Mouse (Mus musculus): ENCODE data around the gene Vps26b.

- TF ChIP-seq MAX (IDR thresholded peaks at IDR 0.05), result no peak
- no peak for TF ChIP-seq CTCF (IDR thresholded peaks at IDR 0.05; ENCODE audit: control insufficient read depth, insufficient read depth, insufficient read length)
- TF ChIP-seq MYOG (IDR thresholded peaks at IDR 0.05; ENCODE audit: control insufficient read depth, extremely low read depth, insufficient read length), result no peak
- no peak for TF ChIP-seq USF1 (IDR thresholded peaks at IDR 0.05; ENCODE audit: low read depth)
- no peak for TF ChIP-seq MYOD1 (IDR thresholded peaks at IDR 0.05; ENCODE audit: control insufficient read depth, insufficient read length, low read depth)
- TF ChIP-seq FOSL1 (IDR thresholded peaks at IDR 0.05; ENCODE audit: insufficient read depth, low read length, poor library complexity, severe bottlenecking), result no peak
- no peak for TF ChIP-seq CEBPB (IDR thresholded peaks at IDR 0.05; ENCODE audit: low read depth)
These were observed 19.6 kb upstream of the Vps26b start for GRCm38 (mm10) chr9:27049492-27049891.

All from C2C12 (cell line).